Mouse (Mus musculus) spleen, postnatal 0 days (tissue): ENCODE data around the gene Coa7. TPM values are rescaled to one million over a fixed set of nuclear protein-coding genes. Genes with fewer than 3 reads are reported as not detected.

ENCODE experiments used
- polyA plus RNA-seq: library from polyadenylated mRNA; unstranded; fragments of >200 nt; fragmentation: Nextera tagmentation; extraction: Ambion mirVana; gene quantifications from 2 replicates; pipeline ENCODE4 v1.2.1, GENCODE M21; 2015

Coa7 gene
- polyA plus RNA-seq: 24.8 and 25.3 TPM in 2 replicates

GRCm38 (mm10) chr4:108327730-108328484 lies at the start of gene Coa7:
Gene Coa7 (plus strand): TSS chr4:108328140.

GRCm38 (mm10) chr4:108300670-108301373 lies 27.1 kb upstream of the Coa7 start, which contains the start of gene Zyg11b:
Gene Zyg11b (minus strand): TSS chr4:108301096.

GRCm38 (mm10) chr4:108383183-108383714 lies 55.3 kb downstream of the Coa7 start, which contains the start of gene Shisal2a:
Gene Shisal2a (minus strand): TSS chr4:108383349.

Other genes with a start within 250 kb of the Coa7 start
- gene Podn, start 231.7 kb upstream of the Coa7 start, polyA plus RNA-seq: 1.5 and 2.7 TPM in 2 replicates
- gene Scp2, start 183.1 kb upstream of the Coa7 start, polyA plus RNA-seq: 135 and 145 TPM in 2 replicates
- 2.8 and 3.4 TPM in 2 replicates for gene Echdc2, start 162.7 kb upstream of the Coa7 start, polyA plus RNA-seq
- gene Zyg11a, start 110.1 kb upstream of the Coa7 start, polyA plus RNA-seq: not detected in 2 replicates
- 4.3 and 5.2 TPM in 2 replicates for gene Zyg11b, start 27.0 kb upstream of the Coa7 start, polyA plus RNA-seq
- not detected in 2 replicates for gene Shisal2a, start 55.2 kb downstream of the Coa7 start, polyA plus RNA-seq
- gene Gpx7, start 78.8 kb downstream of the Coa7 start, polyA plus RNA-seq: 11.6 and 13.9 TPM in 2 replicates
- gene Tut4, start 131.3 kb downstream of the Coa7 start, polyA plus RNA-seq: 37.6 and 41.7 TPM in 2 replicates